In genomic region chr14:79872430-79872829, GRCm38 (mm10) we compare ENCODE assay signal across 15 mouse cellular contexts.
A peak's percentile ranks its signal among the peaks of the same experiment; 100 is the strongest.
DNase-seq lines count a peak whose midpoint lies in the region; ATAC-seq lines count a peak whose summit lies in the region.
"Had no signal": no experiment of that assay in that cellular context is flagged by ENCODE, and none has a peak within 500 bp of the region (broad histone marks: within the 10 kb centered on the region; RNA-seq: fewer than 3 reads in every experiment).

No protein-coding gene starts in this region.

- intact Hi-C loops in left cerebral cortex, postnatal 36 days (cut with DNase I) = no loop called here

- no peaks in the 10 kb centered on the region for H3K36me3 ChIP-seq in kidney, embryonic 14.5 days (ENCODE audit: control insufficient read depth, insufficient read depth, low read length)
- no peaks in the 10 kb centered on the region for H3K36me3 ChIP-seq in forebrain, embryonic 15.5 days
- H3K36me3 ChIP-seq in neural tube, embryonic 13.5 days = no peaks in the 10 kb centered on the region
- H3K36me3 ChIP-seq: embryonic facial prominence, embryonic 13.5 days; liver, embryonic 13.5 days; stomach, embryonic 15.5 days had no signal

- no peaks in the 10 kb centered on the region for H3K4me1 ChIP-seq in kidney, embryonic 14.5 days (ENCODE audit: control insufficient read depth, insufficient read depth, low read length)
- H3K4me1 ChIP-seq in forebrain, embryonic 15.5 days = peaks cover 20% of the 10 kb centered on the region
- H3K4me1 ChIP-seq in neural tube, embryonic 13.5 days (replicated peaks) = peaks cover 24% of the 10 kb centered on the region
- H3K4me1 ChIP-seq: liver, embryonic 13.5 days had no signal

- no peak overlapping the region for H3K4me2 ChIP-seq in kidney, embryonic 14.5 days (replicated peaks; ENCODE audit: low read depth, low read length)
- no peak overlapping the region for H3K4me2 ChIP-seq in forebrain, embryonic 15.5 days (replicated peaks)
- H3K4me2 ChIP-seq in neural tube, embryonic 13.5 days = no peak overlapping the region
- H3K4me2 ChIP-seq: embryonic facial prominence, embryonic 13.5 days; liver, embryonic 13.5 days; stomach, embryonic 15.5 days had no signal

- H3K4me3 ChIP-seq in kidney, embryonic 14.5 days (ENCODE audit: low read length) = no peak overlapping the region
- H3K4me3 ChIP-seq in forebrain, embryonic 15.5 days = no peak overlapping the region
- H3K4me3 ChIP-seq in neural tube, embryonic 13.5 days = no peak overlapping the region
- H3K4me3 ChIP-seq: embryonic facial prominence, embryonic 13.5 days; liver, embryonic 13.5 days; stomach, embryonic 15.5 days had no signal

- no peak overlapping the region for H3K27ac ChIP-seq in kidney, embryonic 14.5 days (ENCODE audit: low read depth, low read length)
- H3K27ac ChIP-seq in forebrain, embryonic 15.5 days (replicated peaks) = peak overlapping the region; percentile 64
- peak overlapping the region; percentile 68 for H3K27ac ChIP-seq in neural tube, embryonic 13.5 days (replicated peaks)
- H3K27ac ChIP-seq: embryonic facial prominence, embryonic 13.5 days; kidney, postnatal 0 days; liver, embryonic 13.5 days; stomach, embryonic 15.5 days had no signal

- H3K27me3 ChIP-seq in kidney, embryonic 14.5 days (ENCODE audit: control insufficient read depth, insufficient read depth, low read length) = no peaks in the 10 kb centered on the region; the same call in 1 of the 2 replicates
- H3K27me3 ChIP-seq in forebrain, embryonic 15.5 days = no peaks in the 10 kb centered on the region
- H3K27me3 ChIP-seq in neural tube, embryonic 13.5 days = peaks cover 37% of the 10 kb centered on the region
- H3K27me3 ChIP-seq: embryonic facial prominence, embryonic 13.5 days; liver, embryonic 13.5 days; stomach, embryonic 15.5 days had no signal

- H3K9ac ChIP-seq in kidney, embryonic 14.5 days (ENCODE audit: low read depth, low read length) = no peak overlapping the region
- H3K9ac ChIP-seq in forebrain, embryonic 15.5 days (replicated peaks) = no peak overlapping the region
- H3K9ac ChIP-seq in neural tube, embryonic 13.5 days = no peak overlapping the region
- H3K9ac ChIP-seq: embryonic facial prominence, embryonic 13.5 days; liver, embryonic 13.5 days; stomach, embryonic 15.5 days had no signal

- H3K9me3 ChIP-seq in kidney, embryonic 14.5 days (ENCODE audit: control insufficient read depth, low read length) = no peaks in the 10 kb centered on the region
- no peaks in the 10 kb centered on the region for H3K9me3 ChIP-seq in forebrain, embryonic 15.5 days
- H3K9me3 ChIP-seq in neural tube, embryonic 13.5 days = no peaks in the 10 kb centered on the region
- H3K9me3 ChIP-seq: embryonic facial prominence, embryonic 13.5 days; liver, embryonic 13.5 days; stomach, embryonic 15.5 days had no signal

- ATAC-seq in kidney, embryonic 14.5 days (ENCODE audit: low FRiP score, low TSS enrichment) = peak; percentile 39; the same call in 1 of the 2 replicates
- peak; percentile 50; the same call in 1 of the 2 replicates for ATAC-seq in forebrain, embryonic 15.5 days (replicated peaks)
- ATAC-seq in neural tube, embryonic 13.5 days (ENCODE audit: low read depth) = peak; percentile 72
- ATAC-seq: lung, postnatal 0 days had no signal

- WGBS in kidney, embryonic 14.5 days = 0% methylated on average over 1 of the region's 1 CpGs
- 21% methylated on average over 1 of the region's 1 CpGs for WGBS in forebrain, embryonic 15.5 days
- 4% methylated on average over 1 of the region's 1 CpGs for WGBS in neural tube, embryonic 13.5 days

- DNase-seq in kidney, postnatal 36 days = no peak
- peak; percentile 51 for DNase-seq in mesoderm, embryonic 11.5 days (ENCODE audit: low read depth, low spot score)
- no peak for DNase-seq in cerebellum, adult 18-20 months
- DNase-seq in cerebellum, adult 11 months = no peak
- no peak for DNase-seq in left cerebral cortex, postnatal 36 days (ENCODE audit: low spot score in 2 of 2)
- DNase-seq: layer of hippocampus, adult 9-11 months; liver, embryonic 13.5 days; thymus, postnatal 14 days had no signal
